Mouse (Mus musculus): ENCODE measurements at regions not wholly inside any gene's neighbourhood (a gene's known extent, or its start where the extent isn't known, plus 50 kb on each side); places are given as distances from the start of the nearest gene placed in this dataset.

- ATAC-seq (ENCODE audit: low FRiP score, low read depth) (no peak), DNase-seq (ENCODE audit: low spot score) (no peak)
- no peak overlapping the region for H3K9ac ChIP-seq (ENCODE audit: low read depth, low read length, severe bottlenecking)
- H3K4me3 ChIP-seq (replicated peaks; ENCODE audit: low read length) = no peak overlapping the region
- no peak overlapping the region for H3K4me2 ChIP-seq (replicated peaks; ENCODE audit: low read depth, low read length, severe bottlenecking)
- no peak for TF ChIP-seq POLR2A (IDR thresholded peaks at IDR 0.05; ENCODE audit: borderline replicate concordance, extremely low read depth, insufficient read depth, insufficient read length)
- H3K4me1 ChIP-seq (ENCODE audit: control insufficient read depth, insufficient read depth, low read length) = peaks cover 9% of the 10 kb centered on the region
- H3K9me3 ChIP-seq (ENCODE audit: control insufficient read depth, low read length) = no peaks in the 10 kb centered on the region
- H3K36me3 ChIP-seq (ENCODE audit: control insufficient read depth, insufficient read depth, low read length) = no peaks in the 10 kb centered on the region
- no peak overlapping the region for H3K27ac ChIP-seq (replicated peaks; ENCODE audit: low read depth, low read length)
- WGBS = 91% methylated on average over 16 of the region's 16 CpGs
- no peaks in the 10 kb centered on the region for H3K27me3 ChIP-seq (ENCODE audit: control insufficient read depth, insufficient read depth, low read length)
These were observed 108.2 kb upstream of the Gm14444 start for GRCm38 (mm10) chr2:174901801-174902200.

DNA sequence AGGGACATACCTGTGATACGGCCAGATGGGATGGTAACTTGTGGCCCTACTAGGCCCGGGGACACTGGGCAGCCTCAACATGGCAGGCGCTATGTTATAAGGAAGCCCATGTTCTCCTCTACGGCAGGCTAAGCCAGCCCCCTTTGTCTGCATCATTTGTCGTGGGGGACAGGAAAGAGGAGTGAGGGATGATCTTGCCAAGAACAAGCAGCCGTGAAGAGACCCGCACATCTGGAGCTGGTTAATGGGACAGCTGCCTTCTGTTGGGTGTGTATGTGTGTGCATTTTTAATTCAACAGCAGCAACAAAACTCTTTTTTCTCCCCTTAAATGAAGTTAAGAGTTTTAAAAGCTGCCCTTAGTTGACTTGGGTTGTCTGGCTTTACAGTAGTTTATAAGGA is 106.4 kb upstream of the Gm14444 start:
- peaks cover 9% of the 10 kb centered on the region for H3K4me1 ChIP-seq (ENCODE audit: control insufficient read depth, insufficient read depth, low read length)
- no peaks in the 10 kb centered on the region for H3K27me3 ChIP-seq (ENCODE audit: control insufficient read depth, insufficient read depth, low read length)
- no peak overlapping the region for H3K9ac ChIP-seq (ENCODE audit: low read depth, low read length, severe bottlenecking)
- no peaks in the 10 kb centered on the region for H3K9me3 ChIP-seq (ENCODE audit: control insufficient read depth, low read length)
- no peak overlapping the region for H3K4me3 ChIP-seq (replicated peaks; ENCODE audit: low read length)
- no peaks in the 10 kb centered on the region for H3K36me3 ChIP-seq (ENCODE audit: control insufficient read depth, insufficient read depth, low read length)
- H3K27ac ChIP-seq (replicated peaks; ENCODE audit: low read depth, low read length) = no peak overlapping the region
- DNase-seq (ENCODE audit: low spot score) (peak; percentile 64), ATAC-seq (ENCODE audit: low FRiP score, low read depth) (no peak; the same call in 1 of the 2 replicates)
- no peak overlapping the region for H3K4me2 ChIP-seq (replicated peaks; ENCODE audit: low read depth, low read length, severe bottlenecking)
- 51% methylated on average over 7 of the region's 7 CpGs for WGBS
- TF ChIP-seq POLR2A (IDR thresholded peaks at IDR 0.05; ENCODE audit: borderline replicate concordance, extremely low read depth, insufficient read depth, insufficient read length) = no peak

DNA sequence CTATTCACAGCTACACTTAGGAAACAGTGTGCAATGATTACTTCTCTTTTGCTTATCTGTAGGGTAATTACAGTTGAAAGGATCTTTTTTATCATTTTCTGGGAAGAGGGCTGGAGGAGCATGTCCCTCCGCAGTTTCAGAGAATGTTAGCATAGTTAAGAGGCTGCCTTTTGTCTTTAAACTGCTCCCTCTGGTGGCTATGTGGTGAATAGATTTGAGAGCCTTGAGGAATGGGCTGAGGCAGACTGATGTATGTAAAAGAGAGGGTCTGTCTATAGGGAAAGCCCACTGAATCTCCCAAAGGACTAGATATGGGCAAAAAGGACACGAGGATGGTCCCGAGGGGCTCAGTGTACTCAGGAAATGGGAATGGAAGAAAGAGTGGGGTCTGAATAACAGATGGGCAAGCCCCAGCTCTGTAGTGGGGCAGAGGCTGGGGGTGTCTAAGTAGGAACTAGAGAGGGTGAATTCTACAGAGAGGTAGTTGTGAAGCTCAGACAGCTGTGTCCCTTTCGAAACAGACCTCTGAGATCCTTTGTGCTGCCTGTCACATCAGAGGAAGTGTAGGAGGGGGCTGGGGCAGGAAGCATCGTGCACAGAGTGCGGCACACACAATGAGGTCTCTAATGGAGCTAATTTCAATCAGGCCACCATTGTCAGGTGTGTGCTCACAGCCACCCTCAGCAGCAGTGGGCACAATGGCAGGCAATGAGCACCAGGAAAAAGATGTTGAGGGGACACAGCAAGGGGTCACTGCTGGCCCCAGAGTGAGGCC is 104.0 kb upstream of the Gm14444 start:
- no peak for TF ChIP-seq POLR2A (IDR thresholded peaks at IDR 0.05; ENCODE audit: borderline replicate concordance, extremely low read depth, insufficient read depth, insufficient read length)
- Histone ChIP-seq H3K27me3 (ENCODE audit: control insufficient read depth, insufficient read depth, low read length) (no peaks in the 10 kb centered on the region), H3K27ac (replicated peaks; ENCODE audit: low read depth, low read length) (no peak overlapping the region), H3K9me3 (ENCODE audit: control insufficient read depth, low read length) (no peaks in the 10 kb centered on the region), H3K36me3 (ENCODE audit: control insufficient read depth, insufficient read depth, low read length) (no peaks in the 10 kb centered on the region), H3K9ac (ENCODE audit: low read depth, low read length, severe bottlenecking) (no peak overlapping the region), H3K4me1 (ENCODE audit: control insufficient read depth, insufficient read depth, low read length) (no peaks in the 10 kb centered on the region), H3K4me3 (replicated peaks; ENCODE audit: low read length) (no peak overlapping the region), H3K4me2 (replicated peaks; ENCODE audit: low read depth, low read length, severe bottlenecking) (no peak overlapping the region)
- peak; percentile 67; the same call in 1 of the 2 replicates for ATAC-seq (ENCODE audit: low FRiP score, low read depth)
- peak; percentile 74 for DNase-seq (ENCODE audit: low spot score)
- WGBS = 58% methylated on average over 6 of the region's 6 CpGs

DNA sequence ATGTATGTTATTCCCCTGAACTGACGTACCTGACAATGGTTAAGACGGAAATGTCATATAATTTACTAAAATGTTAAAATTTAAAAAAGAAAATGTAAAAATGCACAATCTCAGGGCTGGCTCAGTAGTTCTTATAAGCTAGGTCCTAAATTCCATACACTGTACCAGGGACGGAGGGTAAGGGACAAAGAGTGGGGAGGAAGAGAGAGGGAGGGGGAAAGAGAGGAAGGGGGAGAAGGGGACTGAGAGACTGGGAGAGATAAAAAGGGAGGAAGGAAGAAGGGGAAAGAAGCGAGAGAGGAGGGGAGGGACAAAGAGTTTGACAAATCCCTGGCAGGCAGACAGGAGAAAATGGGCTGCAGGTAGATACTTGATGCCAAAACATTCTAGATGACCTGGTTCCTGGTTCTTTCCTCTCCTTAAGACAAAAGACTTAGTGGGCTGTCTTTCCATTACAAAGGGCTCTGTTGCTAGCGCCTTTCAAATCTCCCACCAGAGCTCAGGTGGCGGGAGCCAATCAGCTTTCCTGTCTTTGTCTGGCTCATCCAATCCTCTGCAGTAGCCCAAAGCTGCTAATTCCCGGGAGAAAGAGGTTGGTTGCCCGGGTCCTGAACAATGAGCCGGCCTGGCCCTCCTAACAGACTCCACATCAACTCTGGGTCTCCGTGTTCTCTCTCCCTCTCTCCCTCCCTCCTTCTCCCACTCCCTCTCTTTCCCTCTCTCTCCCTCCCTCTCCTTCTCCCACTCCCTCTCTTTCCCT is 92.7 kb upstream of the Gm14444 start:
- Histone ChIP-seq H3K4me2 (replicated peaks; ENCODE audit: low read depth, low read length, severe bottlenecking) (peak overlapping the region; percentile 21), H3K4me1 (ENCODE audit: control insufficient read depth, insufficient read depth, low read length) (peaks cover 3% of the 10 kb centered on the region), H3K27me3 (ENCODE audit: control insufficient read depth, insufficient read depth, low read length) (no peaks in the 10 kb centered on the region), H3K27ac (replicated peaks; ENCODE audit: low read depth, low read length) (no peak overlapping the region; the same call in 1 of the 2 replicates), H3K4me3 (replicated peaks; ENCODE audit: low read length) (no peak overlapping the region), H3K9me3 (ENCODE audit: control insufficient read depth, low read length) (no peaks in the 10 kb centered on the region), H3K36me3 (ENCODE audit: control insufficient read depth, insufficient read depth, low read length) (no peaks in the 10 kb centered on the region), H3K9ac (ENCODE audit: low read depth, low read length, severe bottlenecking) (no peak overlapping the region)
- DNase-seq (ENCODE audit: low spot score) = peak; percentile 56
- TF ChIP-seq POLR2A (IDR thresholded peaks at IDR 0.05; ENCODE audit: borderline replicate concordance, extremely low read depth, insufficient read depth, insufficient read length) = no peak
- 27% methylated on average over 10 of the region's 10 CpGs for WGBS
- peak; percentile 72 for ATAC-seq (ENCODE audit: low FRiP score, low read depth)

- 27% methylated on average over 5 of the region's 5 CpGs for WGBS
- H3K4me1 ChIP-seq (ENCODE audit: control insufficient read depth, insufficient read depth, low read length) = peaks cover 3% of the 10 kb centered on the region
- H3K27me3 ChIP-seq (ENCODE audit: control insufficient read depth, insufficient read depth, low read length) = no peaks in the 10 kb centered on the region
- ATAC-seq (ENCODE audit: low FRiP score, low read depth) (no peak), DNase-seq (ENCODE audit: low spot score) (no peak)
- no peak overlapping the region for H3K4me3 ChIP-seq (replicated peaks; ENCODE audit: low read length)
- H3K9me3 ChIP-seq (ENCODE audit: control insufficient read depth, low read length) = no peaks in the 10 kb centered on the region
- no peak overlapping the region for H3K27ac ChIP-seq (replicated peaks; ENCODE audit: low read depth, low read length)
- H3K9ac ChIP-seq (ENCODE audit: low read depth, low read length, severe bottlenecking) = no peak overlapping the region
- H3K4me2 ChIP-seq (replicated peaks; ENCODE audit: low read depth, low read length, severe bottlenecking) = no peak overlapping the region
- H3K36me3 ChIP-seq (ENCODE audit: control insufficient read depth, insufficient read depth, low read length) = no peaks in the 10 kb centered on the region
- TF ChIP-seq POLR2A (IDR thresholded peaks at IDR 0.05; ENCODE audit: borderline replicate concordance, extremely low read depth, insufficient read depth, insufficient read length) = no peak
These were observed 92.1 kb upstream of the Gm14444 start for GRCm38 (mm10) chr2:174917975-174918374.
